Mouse (Mus musculus) thymus, postnatal 4 days (tissue): Measurements from ENCODE around the gene Rptor.

Experiments
- DNase-seq: peaks from one replicate; pipeline ENCODE4 v3.0.0; 2021

The Rptor gene

GRCm38 (mm10) chr11:119607464-119607863, 4.8 kb downstream of the Rptor start:
- DNase-seq, result no peak

GRCm38 (mm10) chr11:119611496-119611895, 8.8 kb downstream of the Rptor start:
- DNase-seq, result no peak

- DNase-seq, result no peak
These were observed 9.5 kb downstream of the Rptor start for GRCm38 (mm10) chr11:119612179-119612578.

GRCm38 (mm10) chr11:119615087-119615486, 12.4 kb downstream of the Rptor start:
- DNase-seq, result no peak

- DNase-seq, result peak; percentile 85
These were observed 16.1 kb downstream of the Rptor start for GRCm38 (mm10) chr11:119618763-119619162.

GRCm38 (mm10) chr11:119621266-119621665, 18.6 kb downstream of the Rptor start:
- DNase-seq, result no peak

- no peak for DNase-seq
These were observed 21.1 kb downstream of the Rptor start for GRCm38 (mm10) chr11:119623800-119624199.

GRCm38 (mm10) chr11:119624401-119624800, 21.7 kb downstream of the Rptor start:
- DNase-seq, result no peak

- no peak for DNase-seq
These were observed 22.2 kb downstream of the Rptor start for GRCm38 (mm10) chr11:119624955-119625354.

GRCm38 (mm10) chr11:119625476-119625875, 22.8 kb downstream of the Rptor start:
- DNase-seq, result no peak

- DNase-seq, result no peak
These were observed 23.2 kb downstream of the Rptor start for GRCm38 (mm10) chr11:119625943-119626342.

GRCm38 (mm10) chr11:119627243-119627642, 24.5 kb downstream of the Rptor start:
- DNase-seq, result peak; percentile 57

- DNase-seq, result no peak
These were observed 26.4 kb downstream of the Rptor start for GRCm38 (mm10) chr11:119629072-119629471.

- DNase-seq, result no peak
These were observed 27.6 kb downstream of the Rptor start for GRCm38 (mm10) chr11:119630329-119630728.

GRCm38 (mm10) chr11:119631222-119631870, 28.6 kb downstream of the Rptor start:
- DNase-seq, result no peak

GRCm38 (mm10) chr11:119636371-119636883, 33.7 kb downstream of the Rptor start:
- DNase-seq, result no peak

- peak; percentile 36 for DNase-seq
These were observed 34.8 kb downstream of the Rptor start for GRCm38 (mm10) chr11:119637519-119637918.

- DNase-seq, result no peak
These were observed 37.8 kb downstream of the Rptor start for GRCm38 (mm10) chr11:119640491-119640890.

- DNase-seq, result no peak
These were observed 39.2 kb downstream of the Rptor start for GRCm38 (mm10) chr11:119641831-119642381.

- no peak for DNase-seq
These were observed 40.6 kb downstream of the Rptor start for GRCm38 (mm10) chr11:119643347-119643746.

- no peak for DNase-seq
These were observed 41.4 kb downstream of the Rptor start for GRCm38 (mm10) chr11:119644140-119644539.

- DNase-seq, result no peak
These were observed 42.1 kb downstream of the Rptor start for GRCm38 (mm10) chr11:119644612-119645379.

GRCm38 (mm10) chr11:119650456-119650855, 47.8 kb downstream of the Rptor start:
- DNase-seq, result no peak

GRCm38 (mm10) chr11:119653336-119653735, 50.6 kb downstream of the Rptor start:
- DNase-seq, result no peak
